Mouse (Mus musculus) forebrain, embryonic 12.5 days (tissue): ENCODE results near the gene Smarca5. TPM values are rescaled to one million over a fixed set of nuclear protein-coding genes. Genes with fewer than 3 reads are reported as not detected.
"Not testable (repeated sequence)": the region's sequence is repeated elsewhere in the genome, so short reads cannot be mapped to it uniquely, and the experiment has no call there.

ENCODE experiments used
- ATAC-seq: fragments of 200-750 bp; cut with Nextera tagmentation; 2 replicates; pipeline ENCODE4 v1.8.0; 2017; ENCODE audit warnings: moderate TSS enrichment; ENCODE audit not compliant: low FRiP score
- H3K27ac ChIP-seq: fragments of 300-500 bp; sonication (generic); 2 replicates; pipeline ENCODE4 v1.5.1; 2016; ENCODE audit warnings: mild to moderate bottlenecking
- H3K27me3 ChIP-seq: fragments of 300-500 bp; sonication (generic); 2 replicates; pipeline ENCODE4 v1.6.1; 2016; ENCODE audit warnings: mild to moderate bottlenecking
- H3K36me3 ChIP-seq: fragments of 300-500 bp; sonication (generic); replicated peaks from 2 replicates; pipeline ENCODE4 v1.6.1; 2016; ENCODE audit warnings: mild to moderate bottlenecking
- H3K4me1 ChIP-seq: fragments of 300-500 bp; sonication (generic); 2 replicates; pipeline ENCODE4 v1.6.1; 2016
- H3K4me2 ChIP-seq: fragments of 300-500 bp; sonication (generic); 2 replicates; pipeline ENCODE4 v1.6.1; 2016; ENCODE audit warnings: mild to moderate bottlenecking, moderate library complexity
- H3K4me3 ChIP-seq: fragments of 300-500 bp; sonication (generic); replicated peaks from 2 replicates; pipeline ENCODE4 v1.5.1; 2016; ENCODE audit warnings: mild to moderate bottlenecking
- H3K9ac ChIP-seq: fragments of 300-500 bp; sonication (generic); 2 replicates; pipeline ENCODE4 v1.6.1; 2016; ENCODE audit warnings: mild to moderate bottlenecking
- H3K9me3 ChIP-seq: fragments of 300-500 bp; sonication (generic); 2 replicates; pipeline ENCODE4 v1.6.1; 2016
- WGBS: fragments of 180-500 bp; shearing (Covaris S2); methylation state at CpG from one replicate; pipeline ENCODE4 v1.1.7; 2016; 5-methylcytosine and 5-hydroxymethylcytosine counted together
- polyA plus RNA-seq: library from polyadenylated mRNA; unstranded; fragments of >200 nt; fragmentation: Nextera tagmentation; extraction: Ambion mirVana; gene quantifications from 2 replicates; pipeline ENCODE4 v1.2.1, GENCODE M21; 2016

Gene Smarca5
- 161 and 162 TPM in 2 replicates for polyA plus RNA-seq

- WGBS = 2% methylated on average over 91 of the region's 91 CpGs
- ATAC-seq = peak; percentile 97
- Histone ChIP-seq H3K9ac (peak within 1 kb of the TSS; percentile 95), H3K4me2 (peak within 1 kb of the TSS; percentile 84), H3K36me3 (peaks cover 15% of the 10 kb centered on the region), H3K4me3 (peak within 1 kb of the TSS; percentile 91), H3K27ac (peak within 1 kb of the TSS; percentile 100)
- not testable (repeated sequence) for H3K27me3 ChIP-seq, H3K4me1 ChIP-seq, H3K9me3 ChIP-seq
Observed at GRCm38 (mm10) chr8:80739155-80739924, at the start of gene Smarca5. Smarca5 (minus strand) TSS chr8:80739497.

GRCm38 (mm10) chr8:80784559-80784958, 45.3 kb upstream of the Smarca5 start:
- H3K36me3 ChIP-seq = peaks cover 43% of the 10 kb centered on the region
- no peak overlapping the region for H3K4me2 ChIP-seq
- H3K4me1 ChIP-seq = no peaks in the 10 kb centered on the region
- WGBS = 94% methylated on average over 9 of the region's 9 CpGs
- H3K4me3 ChIP-seq = no peak overlapping the region
- H3K9me3 ChIP-seq = no peaks in the 10 kb centered on the region
- H3K27me3 ChIP-seq = no peaks in the 10 kb centered on the region
- no peak for ATAC-seq
- H3K9ac ChIP-seq = no peak overlapping the region
- H3K27ac ChIP-seq = no peak overlapping the region

GRCm38 (mm10) chr8:80783271-80783670, 44.0 kb upstream of the Smarca5 start:
- no peaks in the 10 kb centered on the region for H3K27me3 ChIP-seq
- no peak overlapping the region for H3K9ac ChIP-seq
- 89% methylated on average over 4 of the region's 4 CpGs for WGBS
- H3K9me3 ChIP-seq = no peaks in the 10 kb centered on the region
- H3K27ac ChIP-seq = no peak overlapping the region
- no peak overlapping the region for H3K4me3 ChIP-seq
- no peak for ATAC-seq
- H3K4me1 ChIP-seq = no peaks in the 10 kb centered on the region
- no peak overlapping the region for H3K4me2 ChIP-seq
- peaks cover 40% of the 10 kb centered on the region for H3K36me3 ChIP-seq

GRCm38 (mm10) chr8:80781338-80781737, 42.0 kb upstream of the Smarca5 start:
- 74% methylated on average over 10 of the region's 10 CpGs for WGBS
- no peaks in the 10 kb centered on the region for H3K4me1 ChIP-seq
- H3K36me3 ChIP-seq = peaks cover 38% of the 10 kb centered on the region
- ATAC-seq = no peak
- no peak overlapping the region for H3K27ac ChIP-seq
- no peak overlapping the region for H3K4me2 ChIP-seq
- no peak overlapping the region for H3K4me3 ChIP-seq
- no peak overlapping the region for H3K9ac ChIP-seq
- no peaks in the 10 kb centered on the region for H3K9me3 ChIP-seq
- no peaks in the 10 kb centered on the region for H3K27me3 ChIP-seq

GRCm38 (mm10) chr8:80780271-80780670, 41.0 kb upstream of the Smarca5 start:
- ATAC-seq = no peak
- Histone ChIP-seq H3K4me3 (no peak overlapping the region), H3K4me1 (no peaks in the 10 kb centered on the region), H3K36me3 (peaks cover 38% of the 10 kb centered on the region), H3K4me2 (no peak overlapping the region), H3K9me3 (no peaks in the 10 kb centered on the region), H3K9ac (no peak overlapping the region), H3K27me3 (no peaks in the 10 kb centered on the region), H3K27ac (no peak overlapping the region)
- WGBS = 93% methylated on average over 4 of the region's 4 CpGs

- 80% methylated on average over 8 of the region's 8 CpGs for WGBS
Observed at GRCm38 (mm10) chr8:80776436-80776835, 37.1 kb upstream of the Smarca5 start.

GRCm38 (mm10) chr8:80772732-80773460, 33.6 kb upstream of the Smarca5 start:
- no peaks in the 10 kb centered on the region for H3K4me1 ChIP-seq
- H3K4me3 ChIP-seq = no peak overlapping the region
- no peak overlapping the region for H3K27ac ChIP-seq
- WGBS = 86% methylated on average over 4 of the region's 4 CpGs
- H3K4me2 ChIP-seq = no peak overlapping the region
- no peaks in the 10 kb centered on the region for H3K27me3 ChIP-seq
- H3K9me3 ChIP-seq = no peaks in the 10 kb centered on the region
- no peak for ATAC-seq
- H3K9ac ChIP-seq = no peak overlapping the region
- peaks cover 31% of the 10 kb centered on the region for H3K36me3 ChIP-seq

More at GRCm38 (mm10) chr8:80776436-80776835, 37.1 kb upstream of the Smarca5 start:
- Histone ChIP-seq H3K27me3 (no peaks in the 10 kb centered on the region), H3K9ac (no peak overlapping the region), H3K9me3 (no peaks in the 10 kb centered on the region), H3K36me3 (peaks cover 26% of the 10 kb centered on the region), H3K4me2 (no peak overlapping the region), H3K4me3 (no peak overlapping the region), H3K4me1 (no peaks in the 10 kb centered on the region), H3K27ac (no peak overlapping the region)
- ATAC-seq = no peak

- no peak overlapping the region for H3K9ac ChIP-seq
- no peak overlapping the region for H3K4me2 ChIP-seq
- H3K27ac ChIP-seq = no peak overlapping the region
- 95% methylated on average over 6 of the region's 6 CpGs for WGBS
- no peaks in the 10 kb centered on the region for H3K4me1 ChIP-seq
- no peak overlapping the region for H3K4me3 ChIP-seq
- H3K27me3 ChIP-seq = no peaks in the 10 kb centered on the region
- ATAC-seq = no peak
- no peaks in the 10 kb centered on the region for H3K9me3 ChIP-seq
- peaks cover 26% of the 10 kb centered on the region for H3K36me3 ChIP-seq
Observed at GRCm38 (mm10) chr8:80768451-80768850, 29.2 kb upstream of the Smarca5 start.

GRCm38 (mm10) chr8:80753017-80753715, 13.9 kb upstream of the Smarca5 start:
- WGBS = 33% methylated on average over 9 of the region's 9 CpGs
- no peak overlapping the region for H3K4me3 ChIP-seq
- H3K36me3 ChIP-seq = no peaks in the 10 kb centered on the region
- no peaks in the 10 kb centered on the region for H3K4me1 ChIP-seq
- no peaks in the 10 kb centered on the region for H3K27me3 ChIP-seq
- H3K27ac ChIP-seq = no peak overlapping the region
- H3K4me2 ChIP-seq = no peak overlapping the region
- no peaks in the 10 kb centered on the region for H3K9me3 ChIP-seq
- ATAC-seq = peak; percentile 79; the same call in 1 of the 2 replicates
- H3K9ac ChIP-seq = no peak overlapping the region

- no peaks in the 10 kb centered on the region for H3K4me1 ChIP-seq
- H3K9me3 ChIP-seq = no peaks in the 10 kb centered on the region
- no peak overlapping the region for H3K9ac ChIP-seq
- no peaks in the 10 kb centered on the region for H3K36me3 ChIP-seq
- 66% methylated on average over 7 of the region's 7 CpGs for WGBS
- no peaks in the 10 kb centered on the region for H3K27me3 ChIP-seq
- no peak for ATAC-seq
- H3K4me2 ChIP-seq = no peak overlapping the region
- H3K27ac ChIP-seq = no peak overlapping the region
- no peak overlapping the region for H3K4me3 ChIP-seq
Observed at GRCm38 (mm10) chr8:80752429-80752828, 13.1 kb upstream of the Smarca5 start.

- Histone ChIP-seq H3K4me1 (no peaks in the 10 kb centered on the region), H3K36me3 (no peaks in the 10 kb centered on the region), H3K27me3 (no peaks in the 10 kb centered on the region), H3K4me3 (no peak overlapping the region), H3K9ac (no peak overlapping the region), H3K4me2 (no peak overlapping the region), H3K9me3 (no peaks in the 10 kb centered on the region), H3K27ac (no peak overlapping the region)
- ATAC-seq = no peak
- WGBS = 88% methylated on average over 4 of the region's 4 CpGs
Observed at GRCm38 (mm10) chr8:80749091-80749490, 9.8 kb upstream of the Smarca5 start.

GRCm38 (mm10) chr8:80739932-80740331, 635 bp upstream of the Smarca5 start:
- Histone ChIP-seq H3K27me3 (no peaks in the 10 kb centered on the region), H3K4me1 (peaks cover 6% of the 10 kb centered on the region), H3K9ac (peak overlapping the region; percentile 59), H3K36me3 (peaks cover 9% of the 10 kb centered on the region), H3K4me2 (peak overlapping the region; percentile 56), H3K27ac (peak overlapping the region; percentile 100), H3K4me3 (peak overlapping the region; percentile 91), H3K9me3 (no peaks in the 10 kb centered on the region)
- 13% methylated on average over 14 of the region's 14 CpGs for WGBS
- peak; percentile 43 for ATAC-seq
